Mouse (Mus musculus): ENCODE data around the gene Asb7.

Gene Asb7

GRCm38 (mm10) chr7:66653596-66653995, 35.8 kb downstream of the Asb7 start:
- peak; percentile 56 for DNase-seq

DNA sequence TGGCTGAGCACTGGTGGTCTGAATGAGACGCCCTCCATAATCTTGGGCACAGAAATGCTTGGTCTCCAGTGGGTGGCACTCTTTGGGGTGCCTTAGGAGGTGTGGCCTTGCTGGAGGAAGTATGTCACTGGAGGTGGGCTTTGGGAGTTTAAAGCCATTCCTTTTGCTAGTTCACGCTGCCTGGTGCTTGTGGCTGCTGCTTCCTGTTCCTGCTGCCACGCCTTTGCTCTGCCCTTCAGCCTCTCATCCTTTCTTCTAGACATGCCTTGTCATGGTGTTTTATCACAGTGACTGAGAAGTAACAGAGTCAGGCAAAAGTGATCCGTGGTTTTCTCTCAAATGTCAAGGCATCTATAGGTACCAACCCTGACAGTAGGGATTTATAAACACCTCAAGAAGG, 37.2 kb downstream of the Asb7 start:
- no peak for DNase-seq

DNA sequence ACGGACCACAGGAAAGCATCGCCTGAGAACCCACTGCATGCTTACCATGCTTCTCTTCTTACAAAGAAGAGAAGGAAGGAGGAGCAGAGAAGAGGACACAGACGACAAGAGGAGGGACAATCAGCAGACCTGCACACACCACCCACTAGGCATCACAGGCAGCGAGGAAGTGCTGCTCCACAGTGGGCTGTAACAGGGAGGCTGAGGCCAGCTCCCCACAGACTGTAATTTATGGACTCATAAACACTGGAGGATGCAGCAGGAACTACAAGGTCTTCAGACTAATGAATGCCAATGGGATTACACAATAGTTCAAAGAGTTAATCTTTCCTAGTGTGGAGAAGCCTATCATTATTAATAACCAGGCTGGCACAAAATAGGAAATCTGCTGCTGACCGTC, 38.5 kb downstream of the Asb7 start:
- peak; percentile 79 for DNase-seq

- peak; percentile 27 for DNase-seq
Measured at GRCm38 (mm10) chr7:66649181-66649580, 40.2 kb downstream of the Asb7 start.

DNA sequence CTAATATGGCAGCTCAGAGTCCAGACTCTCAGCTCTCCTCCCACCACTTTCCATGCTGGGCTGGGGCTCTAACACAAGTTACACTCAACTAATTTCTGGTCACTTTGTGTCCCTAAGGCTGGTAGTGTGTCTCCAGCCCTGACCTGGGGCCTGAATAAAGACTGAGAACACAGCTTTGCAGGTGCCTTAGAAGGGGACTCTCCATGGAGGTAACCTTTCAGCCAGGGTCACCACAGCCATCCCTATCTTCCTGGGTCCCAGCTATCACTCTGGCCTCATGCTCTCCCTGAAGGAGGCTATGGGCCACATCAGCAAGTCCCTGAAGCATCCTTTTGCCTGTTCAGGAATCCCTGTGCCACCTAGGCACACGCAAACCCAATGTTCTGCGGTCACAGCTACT, 43.7 kb downstream of the Asb7 start:
- DNase-seq: peak; percentile 72

DNA sequence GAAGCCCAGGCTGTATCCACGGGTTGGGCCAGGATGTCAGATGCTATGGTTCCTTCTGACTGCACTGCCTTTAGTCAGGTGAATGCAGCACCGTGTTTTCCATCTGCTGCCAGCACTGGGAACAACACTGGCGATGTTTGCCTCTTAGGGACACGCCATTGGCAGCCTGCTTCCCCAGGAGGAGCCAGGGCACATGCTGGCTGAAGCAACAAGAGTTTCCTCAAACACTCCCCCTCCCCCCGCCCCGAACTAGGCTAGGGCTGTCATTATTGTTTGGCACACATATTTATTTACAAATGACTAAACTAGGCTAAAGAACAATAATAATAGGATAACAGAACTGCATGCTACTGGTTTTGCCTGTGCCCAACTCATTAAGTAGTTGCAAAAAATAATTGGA, 56.0 kb downstream of the Asb7 start:
- DNase-seq: peak; percentile 41

DNA sequence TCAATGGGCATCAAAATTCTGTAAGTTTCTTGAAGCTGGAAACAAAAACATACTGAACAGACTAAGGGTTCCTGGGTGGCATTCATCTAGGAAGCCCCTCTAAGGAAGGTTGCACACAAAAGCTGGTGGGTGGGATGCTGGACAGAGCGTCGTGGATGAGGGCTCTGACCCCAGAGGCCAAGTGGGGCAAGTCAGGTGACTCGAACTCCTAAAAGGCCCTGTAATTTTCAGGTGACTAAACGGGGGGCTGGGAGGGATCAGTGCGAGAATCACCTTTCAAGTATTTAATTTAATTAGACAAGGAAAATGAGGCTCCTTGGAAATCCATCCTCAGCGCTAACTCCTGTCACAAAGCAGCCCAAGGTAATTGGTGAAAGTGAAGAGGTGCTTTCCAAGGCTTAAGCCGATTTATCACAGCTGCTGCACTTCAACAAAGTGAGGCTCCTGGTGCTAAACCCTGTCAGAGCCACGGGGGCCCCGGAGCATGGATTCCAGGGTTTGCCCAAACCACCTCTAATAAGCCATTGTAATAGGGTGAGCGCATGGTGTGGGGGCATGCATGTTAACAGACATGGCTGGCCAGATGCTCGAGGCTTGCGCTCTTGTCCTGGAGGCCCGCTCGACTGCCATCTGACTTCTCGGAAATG, 59.1 kb downstream of the Asb7 start:
- no peak for DNase-seq

- DNase-seq: peak; percentile 27
Measured at GRCm38 (mm10) chr7:66629419-66629818, 60.0 kb downstream of the Asb7 start.

DNA sequence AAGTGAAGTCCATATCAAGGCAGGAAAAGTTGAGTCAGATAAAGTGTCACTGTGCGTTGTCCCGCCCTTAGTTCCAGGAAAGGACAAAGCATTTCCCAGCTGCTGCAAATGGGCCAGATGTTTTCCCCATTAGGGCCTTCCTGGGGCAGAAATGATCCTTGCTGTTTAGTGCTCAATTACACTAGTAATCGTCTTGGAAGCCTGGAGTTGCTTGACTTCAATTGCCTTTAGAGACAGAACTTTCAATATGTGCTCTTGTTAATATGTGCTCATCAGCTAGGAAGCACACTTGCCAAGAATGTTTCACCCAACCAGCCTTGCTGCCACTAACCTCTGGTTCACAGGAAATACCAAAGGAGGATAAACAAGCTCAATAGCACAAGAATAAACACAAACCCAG, 66.0 kb downstream of the Asb7 start:
- DNase-seq: peak; percentile 97

DNA sequence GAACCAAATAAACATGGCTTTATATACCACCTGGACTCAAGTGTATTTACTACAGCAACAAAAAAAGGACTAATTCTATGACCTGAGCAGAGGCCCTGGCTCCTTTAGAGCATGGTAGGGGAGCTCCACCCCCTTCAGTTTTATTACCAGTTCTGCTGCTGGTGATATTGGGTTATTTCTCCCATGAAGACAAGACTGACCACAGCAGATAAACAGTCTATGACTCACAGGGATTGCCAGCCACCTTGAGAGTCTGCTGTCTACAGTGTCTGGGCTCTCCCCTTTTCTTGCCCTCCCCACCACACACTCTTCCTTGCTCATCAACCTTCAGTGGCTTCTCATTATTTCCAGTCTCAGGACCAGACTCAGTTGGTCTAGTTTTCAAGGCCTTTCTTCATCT, 87.5 kb downstream of the Asb7 start:
- DNase-seq: no peak

GRCm38 (mm10) chr7:66600622-66601610, 88.5 kb downstream of the Asb7 start:
- DNase-seq: peak; percentile 92

- DNase-seq: no peak
Measured at GRCm38 (mm10) chr7:66600126-66600525, 89.3 kb downstream of the Asb7 start.

GRCm38 (mm10) chr7:66597900-66598299, 91.5 kb downstream of the Asb7 start:
- DNase-seq: no peak
